Mouse (Mus musculus) hindbrain, embryonic 11.5 days (tissue): ENCODE data around the gene Polr2e. TPM values are rescaled to one million over a fixed set of nuclear protein-coding genes. Genes with fewer than 3 reads are reported as not detected.

Experiments
- ATAC-seq: fragments of 200-750 bp; cut with Nextera tagmentation; 2 replicates; pipeline ENCODE4 v1.8.0; 2017; ENCODE audit warnings: mild to moderate bottlenecking, moderate TSS enrichment, moderate library complexity; ENCODE audit not compliant: low FRiP score
- DNase-seq: peaks from one replicate; pipeline ENCODE4 v3.0.0-alpha.2; 2015; ENCODE audit warnings: low spot score
- H3K27ac ChIP-seq: fragments of 300-500 bp; sonication (generic); 2 replicates; pipeline ENCODE4 v1.5.1; 2014; ENCODE audit warnings: mild to moderate bottlenecking, low read depth, low read length
- H3K27me3 ChIP-seq: fragments of 300-500 bp; sonication (generic); 2 replicates; pipeline ENCODE4 v1.6.1; 2014; ENCODE audit warnings: mild to moderate bottlenecking, low read length, moderate library complexity, mixed read lengths; ENCODE audit not compliant: control insufficient read depth, insufficient read depth
- H3K36me3 ChIP-seq: fragments of 300-500 bp; sonication (generic); 2 replicates; pipeline ENCODE4 v1.6.1; 2014; ENCODE audit warnings: mild to moderate bottlenecking, low read length, moderate library complexity, mixed read lengths; ENCODE audit not compliant: control insufficient read depth, insufficient read depth
- H3K4me1 ChIP-seq: fragments of 300-500 bp; sonication (generic); replicated peaks from 2 replicates; pipeline ENCODE4 v1.6.1; 2014; ENCODE audit warnings: low read length, mixed read lengths; ENCODE audit not compliant: control insufficient read depth, insufficient read depth
- H3K4me2 ChIP-seq: fragments of 300-500 bp; sonication (generic); replicated peaks from 2 replicates; pipeline ENCODE4 v1.6.1; 2014; ENCODE audit warnings: mild to moderate bottlenecking, low read depth, low read length
- H3K4me3 ChIP-seq: fragments of 300-500 bp; sonication (generic); 2 replicates; pipeline ENCODE4 v1.5.1; 2014; ENCODE audit warnings: low read depth, low read length
- H3K9ac ChIP-seq: fragments of 300-500 bp; sonication (generic); 2 replicates; pipeline ENCODE4 v1.6.1; 2014; ENCODE audit warnings: low read depth, low read length
- H3K9me3 ChIP-seq: fragments of 300-500 bp; sonication (generic); 2 replicates; pipeline ENCODE4 v1.6.1; 2016; ENCODE audit warnings: low read length; ENCODE audit not compliant: control insufficient read depth
- WGBS: fragments of 180-500 bp; shearing (Covaris S2); extraction: QIAGEN DNeasy Blood & Tissue Kit; methylation state at CpG from one replicate; pipeline ENCODE4 v1.1.7; 2014; 5-methylcytosine and 5-hydroxymethylcytosine counted together
- polyA plus RNA-seq: library from polyadenylated mRNA; unstranded; fragments of >200 nt; fragmentation: Nextera tagmentation; extraction: Ambion mirVana; gene quantifications from 2 replicates; pipeline ENCODE4 v1.2.1, GENCODE M21; 2014

Gene Polr2e
- 215 and 222 TPM in 2 replicates for polyA plus RNA-seq

DNA sequence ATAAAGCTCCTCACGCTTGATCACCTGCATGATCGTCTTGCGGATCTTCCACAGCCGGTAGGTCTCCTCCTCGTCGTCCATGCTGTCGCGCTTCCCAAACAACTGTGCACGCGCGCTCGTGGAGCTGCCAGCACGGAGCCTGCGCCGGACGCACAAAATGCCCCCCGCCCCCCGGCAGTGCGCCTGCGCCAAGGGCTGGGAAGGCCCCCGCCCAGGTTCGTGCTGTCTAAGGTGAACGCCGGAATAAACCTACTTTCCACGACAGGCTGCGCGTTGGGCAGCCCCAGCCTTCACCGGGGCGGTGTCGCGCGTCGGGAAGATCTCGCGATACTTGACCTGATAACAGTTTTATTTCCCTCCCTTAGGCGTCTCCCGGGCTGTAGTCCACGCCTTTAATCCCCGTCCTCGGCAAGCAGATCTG is at the start of gene Polr2e:
TSS of gene Polr2e (minus strand) at position 237 of the 421 bp plus-strand sequence.
- ATAC-seq (peak; percentile 96), DNase-seq (peak; percentile 98)
- H3K27me3 ChIP-seq: no peaks in the 10 kb centered on the region
- H3K9ac ChIP-seq: peak within 1 kb of the TSS; percentile 82
- H3K9me3 ChIP-seq: no peaks in the 10 kb centered on the region
- H3K4me2 ChIP-seq: peak within 1 kb of the TSS; percentile 75
- peak within 1 kb of the TSS; percentile 49; the same call in 1 of the 2 replicates for H3K27ac ChIP-seq
- H3K4me1 ChIP-seq: peaks cover 6% of the 10 kb centered on the region
- under 1% methylated on average over 40 of the region's 40 CpGs for WGBS
- peaks cover 9% of the 10 kb centered on the region; the same call in 1 of the 2 replicates for H3K36me3 ChIP-seq
- H3K4me3 ChIP-seq: peak within 1 kb of the TSS; percentile 84

DNA sequence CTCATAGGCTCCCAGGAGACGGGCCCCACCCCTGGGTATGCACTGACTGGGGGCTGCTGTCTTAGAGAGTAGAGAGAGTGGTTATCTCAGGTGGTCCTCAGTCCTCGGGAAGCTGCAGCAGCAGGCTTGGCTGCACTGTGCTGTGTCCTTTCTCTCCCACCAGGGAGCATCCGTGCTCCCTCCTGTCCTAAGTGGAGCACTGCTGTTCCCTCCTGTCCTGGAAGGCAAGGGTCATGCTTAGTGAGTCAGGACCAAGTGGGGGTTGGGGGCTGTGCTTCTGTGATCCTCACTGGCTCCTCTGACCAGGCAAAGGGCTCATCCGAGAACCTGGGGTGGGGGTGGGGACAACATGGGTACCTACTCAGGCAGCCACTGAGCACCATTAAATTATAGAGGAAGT is 49.6 kb upstream of the Polr2e start:
- no peak overlapping the region for H3K4me3 ChIP-seq
- H3K27me3 ChIP-seq: no peaks in the 10 kb centered on the region
- no peaks in the 10 kb centered on the region for H3K36me3 ChIP-seq
- H3K27ac ChIP-seq: no peak overlapping the region
- WGBS: 49% methylated on average over 4 of the region's 4 CpGs
- H3K9me3 ChIP-seq: no peaks in the 10 kb centered on the region
- ATAC-seq: no peak; the same call in 1 of the 2 replicates
- H3K4me2 ChIP-seq: no peak overlapping the region
- H3K9ac ChIP-seq: no peak overlapping the region
- no peak for DNase-seq
- H3K4me1 ChIP-seq: no peaks in the 10 kb centered on the region

DNA sequence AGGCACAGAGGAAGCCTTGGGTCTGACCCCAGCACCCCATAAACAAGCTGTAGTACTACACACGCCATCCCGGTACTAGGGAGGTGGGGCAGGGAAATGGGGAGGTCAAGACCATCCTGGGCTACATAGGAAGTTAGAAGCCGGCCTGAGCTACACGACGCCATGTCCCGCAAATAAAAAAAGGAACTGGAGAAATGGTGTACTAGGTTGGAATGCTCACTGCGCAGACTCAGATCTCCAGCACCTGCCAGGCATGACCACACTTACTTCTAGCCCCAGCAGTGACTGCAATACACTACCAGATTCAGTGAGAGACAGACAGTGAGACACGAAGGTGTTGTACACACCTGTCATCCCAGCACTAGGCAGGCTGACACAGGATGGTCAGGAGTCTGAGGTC is 47.9 kb upstream of the Polr2e start:
- H3K27me3 ChIP-seq: no peaks in the 10 kb centered on the region
- no peaks in the 10 kb centered on the region for H3K4me1 ChIP-seq
- H3K36me3 ChIP-seq: no peaks in the 10 kb centered on the region; the same call in 1 of the 2 replicates
- 92% methylated on average over 8 of the region's 8 CpGs for WGBS
- DNase-seq (no peak), ATAC-seq (no peak)
- no peak overlapping the region for H3K4me3 ChIP-seq
- H3K4me2 ChIP-seq: no peak overlapping the region
- H3K9ac ChIP-seq: no peak overlapping the region
- H3K9me3 ChIP-seq: no peaks in the 10 kb centered on the region
- no peak overlapping the region for H3K27ac ChIP-seq

DNA sequence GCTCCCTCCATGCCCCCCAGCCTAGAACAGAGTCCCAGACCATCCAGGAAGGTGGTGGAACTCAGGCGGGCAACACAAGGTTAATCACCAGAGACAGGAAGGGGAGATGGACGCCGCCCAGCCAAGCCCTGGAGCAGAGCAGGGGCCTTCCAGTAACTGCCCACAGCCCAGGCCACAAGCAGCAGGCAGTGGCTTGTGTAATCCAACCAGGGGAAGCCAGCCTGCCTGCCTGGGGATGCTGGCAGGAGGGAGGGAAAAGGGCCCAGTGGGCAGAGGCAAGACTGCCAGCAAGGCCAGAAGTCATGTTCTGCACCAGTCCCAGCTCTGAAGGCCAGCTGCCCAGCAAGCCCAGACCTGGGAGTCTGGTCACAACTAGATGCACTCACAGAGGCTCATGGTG is 47.3 kb upstream of the Polr2e start:
- no peak overlapping the region for H3K4me2 ChIP-seq
- ATAC-seq (no peak), DNase-seq (no peak)
- no peaks in the 10 kb centered on the region for H3K4me1 ChIP-seq
- H3K27ac ChIP-seq: no peak overlapping the region
- no peaks in the 10 kb centered on the region; the same call in 1 of the 2 replicates for H3K36me3 ChIP-seq
- H3K9ac ChIP-seq: no peak overlapping the region
- no peak overlapping the region for H3K4me3 ChIP-seq
- H3K27me3 ChIP-seq: no peaks in the 10 kb centered on the region
- WGBS: 87% methylated on average over 3 of the region's 3 CpGs
- no peaks in the 10 kb centered on the region for H3K9me3 ChIP-seq

DNA sequence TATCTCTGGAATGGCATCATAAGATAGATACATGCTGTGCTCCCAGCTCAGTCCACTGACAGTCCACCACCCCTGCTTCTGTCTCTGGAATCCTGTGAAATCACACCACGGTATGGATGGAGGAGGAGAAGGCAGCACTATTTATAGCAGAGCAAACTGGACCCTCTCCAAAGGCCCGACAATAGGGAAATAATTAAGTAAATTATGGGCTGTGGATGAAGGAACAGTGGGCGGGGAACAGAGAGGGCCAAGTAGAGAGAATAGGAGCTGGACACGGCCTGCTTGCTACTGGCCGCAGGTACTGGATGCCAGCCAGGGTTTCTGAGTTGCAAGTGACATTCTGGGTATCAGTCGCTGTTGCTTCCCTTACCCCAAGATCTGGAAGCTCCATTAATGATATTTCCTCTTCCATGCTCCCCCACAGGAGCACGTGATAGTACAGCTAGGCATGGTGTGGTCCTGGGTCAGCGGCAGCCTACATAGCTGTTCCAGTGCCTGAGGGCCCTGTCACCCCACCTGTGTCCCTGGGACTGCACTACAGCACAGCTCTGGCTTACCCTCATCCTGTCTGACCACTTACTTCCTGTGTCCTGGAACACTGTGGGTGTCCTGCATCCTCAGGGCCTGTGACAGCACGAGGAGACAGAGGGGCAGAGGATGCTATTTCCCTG is 45.4 kb upstream of the Polr2e start:
- H3K36me3 ChIP-seq: no peaks in the 10 kb centered on the region; the same call in 1 of the 2 replicates
- no peak overlapping the region for H3K9ac ChIP-seq
- H3K27me3 ChIP-seq: no peaks in the 10 kb centered on the region
- WGBS: 92% methylated on average over 9 of the region's 9 CpGs
- DNase-seq: no peak
- H3K4me3 ChIP-seq: no peak overlapping the region
- no peak overlapping the region for H3K27ac ChIP-seq
- no peaks in the 10 kb centered on the region for H3K9me3 ChIP-seq
- ATAC-seq: no peak
- H3K4me1 ChIP-seq: no peaks in the 10 kb centered on the region
- H3K4me2 ChIP-seq: no peak overlapping the region

DNA sequence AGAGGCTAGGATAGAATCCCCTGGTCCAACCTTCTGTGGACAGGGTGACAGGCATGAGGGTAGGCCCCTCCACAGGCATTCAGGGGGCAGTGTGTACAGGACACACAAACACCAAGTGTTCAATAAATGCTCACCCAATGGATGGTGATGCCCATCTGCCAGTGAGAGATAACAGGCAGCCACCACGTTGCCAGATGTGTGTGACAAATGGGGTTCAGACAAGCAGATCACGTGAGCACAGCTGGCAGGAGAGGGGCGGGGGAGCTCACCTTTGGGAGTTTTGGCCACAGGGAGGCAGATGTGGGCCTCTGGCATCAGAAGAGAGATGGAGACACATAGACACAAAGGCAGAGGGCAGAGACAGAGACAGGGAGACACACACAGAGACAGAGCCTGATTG is 41.5 kb upstream of the Polr2e start:
- WGBS: 87% methylated on average over 3 of the region's 3 CpGs

DNA sequence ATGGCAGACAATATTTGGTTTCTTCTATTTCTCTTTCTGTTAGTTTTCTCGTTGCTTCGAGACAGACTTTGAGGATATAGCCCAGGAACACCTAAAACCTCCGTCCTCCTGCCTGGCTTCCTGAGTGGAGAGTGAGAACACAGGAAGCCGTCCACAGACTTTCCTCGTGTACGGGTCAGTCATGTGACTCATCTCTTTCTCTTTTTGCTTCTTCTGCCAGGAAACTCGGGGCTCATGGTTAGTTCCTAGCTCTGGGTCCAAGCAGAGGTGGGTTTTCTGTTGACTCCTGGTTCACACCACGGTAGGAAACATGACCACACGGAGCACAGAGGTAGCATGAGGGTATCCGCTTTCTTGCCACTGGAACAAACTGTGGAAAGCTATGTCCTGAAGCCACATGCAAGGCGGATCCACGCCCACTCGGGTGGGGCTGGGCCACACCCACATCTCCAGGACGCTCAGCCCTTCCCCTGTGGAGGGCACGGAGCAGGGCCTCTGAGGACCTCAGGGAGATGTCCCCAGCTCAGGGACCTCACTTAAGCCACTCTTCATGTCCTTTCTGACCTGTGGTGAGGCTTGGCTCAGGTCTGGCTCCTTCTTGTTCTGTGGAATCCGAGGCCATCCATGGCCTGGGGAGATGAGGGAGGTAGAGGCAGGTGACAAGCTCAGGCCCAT is 40.9 kb upstream of the Polr2e start:
- Histone ChIP-seq H3K4me3 (no peak overlapping the region), H3K27me3 (no peaks in the 10 kb centered on the region), H3K4me1 (no peaks in the 10 kb centered on the region), H3K9me3 (no peaks in the 10 kb centered on the region), H3K9ac (no peak overlapping the region), H3K27ac (no peak overlapping the region), H3K36me3 (no peaks in the 10 kb centered on the region; the same call in 1 of the 2 replicates), H3K4me2 (no peak overlapping the region)
- ATAC-seq: no peak
- DNase-seq: no peak
- WGBS: 88% methylated on average over 16 of the region's 16 CpGs

More for the DNA sequence above, 41.5 kb upstream of the Polr2e start:
- no peak for ATAC-seq
- Histone ChIP-seq H3K4me2 (no peak overlapping the region), H3K9me3 (no peaks in the 10 kb centered on the region), H3K27ac (no peak overlapping the region), H3K36me3 (no peaks in the 10 kb centered on the region; the same call in 1 of the 2 replicates), H3K4me3 (no peak overlapping the region), H3K9ac (no peak overlapping the region), H3K27me3 (no peaks in the 10 kb centered on the region), H3K4me1 (no peaks in the 10 kb centered on the region)
- DNase-seq: no peak

DNA sequence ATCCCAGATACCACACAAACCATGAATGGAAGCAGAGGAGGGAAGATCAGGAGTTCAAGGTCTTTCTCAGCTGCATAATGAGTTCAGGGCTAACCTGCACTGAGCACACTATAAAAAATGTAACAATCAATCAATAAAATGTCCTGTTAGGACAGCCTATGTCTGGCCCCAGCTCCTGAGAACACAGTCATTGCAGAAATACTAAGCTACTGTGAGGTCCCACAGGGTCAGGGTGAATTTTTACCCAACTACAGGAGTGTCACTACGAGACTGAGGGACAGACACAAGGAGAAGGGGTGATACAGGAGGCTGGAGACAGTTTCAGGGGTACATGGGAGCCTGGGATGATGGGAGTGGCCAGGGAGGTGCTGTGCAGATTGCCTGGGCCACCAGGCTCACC is 38.8 kb upstream of the Polr2e start:
- DNase-seq (no peak), ATAC-seq (no peak)
- Histone ChIP-seq H3K27me3 (no peaks in the 10 kb centered on the region), H3K4me1 (peaks cover 2% of the 10 kb centered on the region; the same call in 1 of the 2 replicates), H3K27ac (no peak overlapping the region), H3K9ac (no peak overlapping the region), H3K36me3 (no peaks in the 10 kb centered on the region), H3K4me2 (no peak overlapping the region), H3K9me3 (no peaks in the 10 kb centered on the region), H3K4me3 (no peak overlapping the region)
- WGBS: 90% methylated on average over 1 of the region's 1 CpGs
